Mouse (Mus musculus) megakaryocyte-erythroid progenitor cell, adult 5-6 weeks (primary cell): ENCODE data around the gene Gucy2c. TPM values are rescaled to one million over a fixed set of nuclear protein-coding genes. Genes with fewer than 3 reads are reported as not detected.
"Not testable (repeated sequence)": the region's sequence is repeated elsewhere in the genome, so short reads cannot be mapped to it uniquely, and the experiment has no call there.

Source experiments
- ATAC-seq: replicated peaks from 2 replicates; pipeline ENCODE4 v1.8.0; 2016; ENCODE audit warnings: mild to moderate bottlenecking, inconsistent platforms; ENCODE audit not compliant: severe bottlenecking, poor library complexity, low FRiP score, low TSS enrichment
- total RNA-seq, 2 experiments: library from RNA; stranded (forward) in 1 of 2; stranded (reverse) in 1 of 2; fragments of 200-1000, 215-1000 nt in 1 of 2; fragments of >200 nt in 1 of 2; fragmentation: Nextera tagmentation in 1 of 2; gene quantifications; 2 replicates each; pipeline ENCODE4 v1.2.3; 2014 to 2017

Gucy2c gene
- total RNA-seq, 2 experiments from 2014 or later, result not detected

- no peak for ATAC-seq
These were observed 23.3 kb upstream of the Gucy2c start for GRCm38 (mm10) chr6:136804705-136805408.

- peak; percentile 68 for ATAC-seq
These were observed 22.4 kb upstream of the Gucy2c start, which contains the start of gene Hist4h4 for GRCm38 (mm10) chr6:136803739-136804633. Hist4h4 (minus strand) TSS chr6:136804415.

GRCm38 (mm10) chr6:136803093-136803738 lies 21.7 kb upstream of the Gucy2c start:
- peak; percentile 6 for ATAC-seq

GRCm38 (mm10) chr6:136801274-136801673 lies 19.7 kb upstream of the Gucy2c start:
- no peak for ATAC-seq

- no peak for ATAC-seq
These were observed 19.1 kb upstream of the Gucy2c start for GRCm38 (mm10) chr6:136800710-136801109.

DNA sequence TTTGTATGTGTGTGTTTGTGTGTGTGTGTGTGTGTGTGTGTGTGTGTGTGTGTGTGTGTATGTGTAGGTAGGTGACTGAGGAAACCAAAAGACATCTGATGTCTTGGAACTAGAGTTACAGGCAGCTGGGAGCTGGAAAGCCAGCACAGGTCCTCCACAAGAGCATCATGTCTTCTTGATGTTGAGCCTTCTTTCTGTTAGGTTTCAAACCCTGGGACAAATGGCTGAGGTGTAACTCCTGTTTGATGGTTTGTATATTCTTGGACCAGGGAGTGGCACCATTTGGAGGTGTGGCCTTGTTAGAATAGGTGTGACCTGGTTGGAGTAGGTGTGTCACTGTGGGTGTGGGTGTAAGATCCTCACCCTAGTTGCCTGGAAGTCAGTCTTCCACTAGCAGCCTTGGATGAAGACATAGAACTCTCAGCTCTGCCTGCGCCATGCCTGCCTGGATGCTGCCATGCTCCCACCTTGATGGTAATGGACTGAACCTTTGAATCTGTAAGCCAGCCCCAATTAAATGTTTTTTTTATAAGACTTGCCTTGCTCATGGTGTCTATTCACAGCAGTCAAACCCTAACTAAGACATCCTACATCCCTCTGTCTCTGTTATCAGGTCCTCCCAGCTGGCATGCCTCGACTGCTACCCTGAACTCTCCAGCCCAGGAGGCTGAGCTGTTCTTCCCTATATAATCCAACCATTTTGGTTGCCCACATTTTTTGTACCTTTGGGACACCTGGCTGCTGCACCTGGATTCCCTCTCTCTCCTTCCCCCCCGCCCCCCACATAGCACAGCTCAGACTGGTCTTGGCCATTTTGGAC lies 16.5 kb upstream of the Gucy2c start:
- not testable (repeated sequence) for ATAC-seq

DNA sequence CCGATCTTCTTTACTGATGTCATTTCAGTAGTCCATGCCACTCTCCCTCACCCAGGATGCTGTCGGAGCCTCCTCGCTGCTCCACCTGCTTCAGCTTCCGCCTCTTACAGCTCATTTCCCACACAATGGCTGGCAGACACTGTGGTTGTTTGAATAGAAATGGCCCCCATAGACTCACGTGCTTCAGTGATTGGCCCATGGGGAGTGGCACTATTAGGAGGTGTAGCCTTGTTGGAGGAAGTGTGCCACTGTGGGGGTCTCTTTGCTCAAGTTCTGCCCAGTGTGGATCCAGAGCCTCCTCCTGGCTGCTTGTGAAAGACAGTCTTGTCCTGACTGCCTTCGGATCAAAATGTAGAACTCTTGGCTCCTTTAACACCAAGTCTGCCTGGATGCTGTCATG lies 14.3 kb upstream of the Gucy2c start:
- ATAC-seq, result no peak

DNA sequence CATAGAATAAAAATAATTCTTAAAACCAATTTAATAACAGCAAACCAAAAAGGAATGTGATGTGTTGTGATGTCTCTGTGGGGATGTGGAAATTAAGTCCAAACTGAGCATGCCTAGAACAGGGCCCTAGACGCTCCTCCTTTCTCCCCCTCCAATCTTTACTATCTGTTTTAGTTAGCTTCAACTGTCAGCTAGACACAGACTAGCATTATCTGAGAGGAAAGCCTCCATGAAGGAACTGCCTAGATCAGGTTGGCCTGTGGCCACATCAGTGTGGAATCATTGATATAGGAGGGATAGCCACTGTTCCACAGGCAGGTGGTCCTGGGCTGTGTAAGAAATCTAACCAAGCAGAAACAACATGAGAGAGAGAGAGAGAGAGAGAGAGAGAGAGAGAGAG lies 13.5 kb upstream of the Gucy2c start:
- peak; percentile 81 for ATAC-seq

- no peak for ATAC-seq
These were observed 12.4 kb upstream of the Gucy2c start for GRCm38 (mm10) chr6:136793831-136794525.

- ATAC-seq, result peak; percentile 43
These were observed 11.6 kb upstream of the Gucy2c start for GRCm38 (mm10) chr6:136792884-136793758.

DNA sequence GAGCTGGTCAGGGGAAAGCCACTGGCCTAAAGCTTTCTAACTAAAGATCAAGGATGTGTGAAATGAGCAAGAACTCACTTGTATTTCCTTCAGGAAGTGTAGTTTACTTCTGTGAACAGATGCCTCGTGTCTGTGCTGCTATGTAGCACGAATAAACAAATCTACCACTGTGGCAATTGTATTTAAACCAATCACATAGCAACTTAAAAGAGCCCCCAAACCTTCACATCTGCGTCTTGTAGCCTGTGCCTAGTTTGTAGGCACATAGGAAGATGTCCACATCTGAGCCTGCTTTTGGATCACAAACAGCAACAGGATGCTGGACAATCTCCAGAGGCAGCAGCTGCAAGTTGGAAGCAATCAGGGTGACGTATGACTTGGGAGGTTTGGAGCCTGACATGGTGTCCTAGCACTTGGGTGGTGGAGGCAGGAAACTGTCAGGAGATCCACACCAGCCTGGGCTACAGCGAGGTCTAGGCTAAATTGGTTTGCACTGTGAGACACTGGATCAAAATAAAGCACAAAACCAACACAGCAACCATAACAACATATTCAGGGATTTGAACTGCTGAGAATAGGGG lies 7.9 kb upstream of the Gucy2c start:
- no peak for ATAC-seq

DNA sequence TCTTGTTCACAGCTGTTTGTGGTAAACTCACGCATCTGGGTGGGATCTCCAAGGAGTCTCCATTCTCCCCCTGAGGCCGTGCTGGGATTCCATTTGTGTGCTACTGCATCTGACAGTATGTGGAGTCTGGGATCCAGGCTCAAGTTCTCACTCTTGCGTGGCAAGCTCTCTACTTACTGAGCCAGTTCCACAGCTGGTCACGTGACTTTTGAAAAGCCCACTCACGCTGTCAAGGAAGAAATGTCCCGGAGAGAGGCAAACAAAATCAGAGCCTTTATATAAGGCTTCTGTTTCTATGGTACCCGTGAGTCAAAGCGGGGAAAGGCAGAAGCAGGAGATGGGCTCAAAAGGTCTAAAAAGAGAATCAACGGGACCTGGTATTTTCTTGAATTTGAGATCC lies 1.2 kb upstream of the Gucy2c start:
- ATAC-seq, result no peak

DNA sequence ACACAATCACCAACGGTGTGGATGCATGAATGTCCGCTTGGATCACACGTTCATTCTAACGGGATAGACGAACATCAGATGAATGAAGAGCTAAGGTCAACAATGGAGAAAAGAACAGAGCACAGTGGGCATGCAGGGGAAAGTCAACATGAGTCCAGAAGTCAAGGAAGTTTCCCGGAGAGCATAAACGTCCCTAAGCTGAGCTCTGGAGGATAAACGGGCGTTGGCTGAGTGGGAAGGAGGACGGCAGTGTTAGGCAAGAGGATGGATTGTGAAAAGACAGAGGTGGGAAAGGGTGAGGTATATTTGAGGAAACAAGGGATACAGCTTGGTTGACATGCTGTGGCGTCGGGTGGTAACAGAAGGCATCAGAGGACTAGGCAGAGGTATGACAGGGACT lies 581 bp upstream of the Gucy2c start:
- no peak for ATAC-seq

GRCm38 (mm10) chr6:136776392-136776791 lies 5.2 kb downstream of the Gucy2c start:
- ATAC-seq, result no peak

- ATAC-seq, result no peak
These were observed 11.7 kb downstream of the Gucy2c start for GRCm38 (mm10) chr6:136769859-136770258.

DNA sequence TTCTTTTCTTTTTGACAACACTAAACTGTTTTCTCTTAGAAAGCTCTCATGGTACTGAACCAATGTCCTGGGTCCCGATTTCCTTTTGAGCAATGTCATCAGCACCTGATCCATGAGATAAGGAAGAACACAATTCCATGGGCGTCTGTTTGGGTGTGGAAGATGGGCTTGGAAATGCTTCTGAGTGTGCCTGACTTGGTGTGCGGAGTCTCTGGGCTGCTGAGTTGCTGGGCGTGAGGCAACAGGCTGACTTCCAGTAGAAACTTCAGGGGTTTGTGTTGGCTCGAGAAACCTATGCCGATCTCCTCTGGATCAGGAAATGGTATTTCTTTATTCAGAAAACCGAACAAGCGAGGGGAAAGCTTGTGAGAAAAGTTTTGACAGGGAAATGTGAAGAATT lies 12.4 kb downstream of the Gucy2c start:
- no peak for ATAC-seq

DNA sequence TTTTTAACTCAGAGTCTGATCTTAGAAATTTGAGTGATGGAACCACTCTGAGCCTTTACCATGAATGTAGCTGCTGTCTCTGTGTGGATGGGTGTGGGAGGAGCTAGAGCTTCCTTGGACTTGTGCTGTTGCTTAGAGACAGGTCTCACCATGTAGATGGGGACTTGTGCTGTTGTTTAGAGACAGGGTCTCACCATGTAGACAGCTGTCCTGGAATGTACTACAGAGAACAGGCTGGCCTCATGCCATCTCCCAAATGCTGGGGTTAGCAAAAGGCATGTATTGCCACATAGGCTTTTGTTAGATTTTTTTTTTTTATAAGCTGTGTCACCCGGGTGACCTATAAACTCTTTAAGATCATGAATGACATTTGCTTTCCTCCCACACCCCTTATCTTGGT lies 17.7 kb downstream of the Gucy2c start:
- no peak for ATAC-seq

- ATAC-seq, result no peak
These were observed 31.0 kb downstream of the Gucy2c start for GRCm38 (mm10) chr6:136750567-136750966.
